Mouse (Mus musculus): Measurements from ENCODE around the gene Prkar1b.

The Prkar1b gene

GRCm38 (mm10) chr5:139066861-139067614 lies 82.8 kb downstream of the Prkar1b start:
- DNase-seq (ENCODE audit: low spot score) = no peak

GRCm38 (mm10) chr5:139064611-139065010 lies 85.2 kb downstream of the Prkar1b start:
- DNase-seq (ENCODE audit: low spot score) = no peak

GRCm38 (mm10) chr5:139061680-139062079 lies 88.1 kb downstream of the Prkar1b start:
- DNase-seq (ENCODE audit: low spot score) = no peak

- DNase-seq (ENCODE audit: low spot score) = no peak
Observed at GRCm38 (mm10) chr5:139060460-139061051, 89.2 kb downstream of the Prkar1b start.

- no peak for DNase-seq (ENCODE audit: low spot score)
Observed at GRCm38 (mm10) chr5:139053176-139053575, 96.6 kb downstream of the Prkar1b start.

GRCm38 (mm10) chr5:139051276-139051675 lies 98.5 kb downstream of the Prkar1b start:
- no peak for DNase-seq (ENCODE audit: low spot score)

- no peak for DNase-seq (ENCODE audit: low spot score)
Observed at GRCm38 (mm10) chr5:139049367-139049766, 100.4 kb downstream of the Prkar1b start.

- no peak for DNase-seq (ENCODE audit: low spot score)
Observed at GRCm38 (mm10) chr5:139047171-139047570, 102.6 kb downstream of the Prkar1b start.

- no peak for DNase-seq (ENCODE audit: low spot score)
Observed at GRCm38 (mm10) chr5:139046636-139047035, 103.2 kb downstream of the Prkar1b start.

GRCm38 (mm10) chr5:139043546-139043945 lies 106.3 kb downstream of the Prkar1b start:
- DNase-seq (ENCODE audit: low spot score) = no peak

GRCm38 (mm10) chr5:139042299-139042698 lies 107.5 kb downstream of the Prkar1b start:
- no peak for DNase-seq (ENCODE audit: low spot score)

- DNase-seq (ENCODE audit: low spot score) = no peak
Observed at GRCm38 (mm10) chr5:139035171-139035570, 114.6 kb downstream of the Prkar1b start.

- no peak for DNase-seq (ENCODE audit: low spot score)
Observed at GRCm38 (mm10) chr5:139034746-139035145, 115.1 kb downstream of the Prkar1b start.

- DNase-seq (ENCODE audit: low spot score) = peak; percentile 56
Observed at GRCm38 (mm10) chr5:139033406-139034317, 116.1 kb downstream of the Prkar1b start.

- no peak for DNase-seq (ENCODE audit: low spot score)
Observed at GRCm38 (mm10) chr5:139027603-139028002, 122.2 kb downstream of the Prkar1b start.

GRCm38 (mm10) chr5:139024351-139025105 lies 125.3 kb downstream of the Prkar1b start:
- DNase-seq (ENCODE audit: low spot score) = no peak

GRCm38 (mm10) chr5:139020595-139020994 lies 129.2 kb downstream of the Prkar1b start:
- DNase-seq (ENCODE audit: low spot score) = no peak

- DNase-seq (ENCODE audit: low spot score) = peak; percentile 47
Observed at GRCm38 (mm10) chr5:139017371-139018124, 132.3 kb downstream of the Prkar1b start.

- DNase-seq (ENCODE audit: low spot score) = peak; percentile 72
Observed at GRCm38 (mm10) chr5:139015097-139015496, 134.7 kb downstream of the Prkar1b start.

GRCm38 (mm10) chr5:139010649-139011048 lies 139.2 kb downstream of the Prkar1b start:
- DNase-seq (ENCODE audit: low spot score) = no peak

- peak; percentile 60 for DNase-seq (ENCODE audit: low spot score)
Observed at GRCm38 (mm10) chr5:139007141-139007775, 142.5 kb downstream of the Prkar1b start.

Measured in MN1 (cell line).